Mouse (Mus musculus) cerebellum, adult 2 months (tissue): ENCODE measurements around the gene Camk2n1.

Experiments
- CTCF ChIP-seq: fragments of 200-500 bp; IDR thresholded peaks from 2 replicates; pipeline ENCODE4 v1.5.1; 2011; ENCODE audit warnings: low read depth, mild to moderate bottlenecking, control low read depth, low read length, moderate library complexity, borderline replicate concordance; ENCODE audit not compliant: insufficient read depth
- POLR2A ChIP-seq: fragments of 200-500 bp; IDR thresholded peaks from 2 replicates; pipeline ENCODE4 v1.6.1; 2011; ENCODE audit warnings: low read length, control low read depth, borderline replicate concordance; ENCODE audit not compliant: insufficient read depth

GRCm38 (mm10) chr4:138466690-138467089 is 12.6 kb downstream of the Camk2n1 start:
- TF ChIP-seq CTCF (0 out of 2 replicates have a peak, but pooled peaks have one; percentile 5), POLR2A (no peak)
